Mouse (Mus musculus) hindbrain, postnatal 0 days (tissue): ENCODE measurements around the gene Sult2a7. TPM values are rescaled to one million over a fixed set of nuclear protein-coding genes. Genes with fewer than 3 reads are reported as not detected.

Experiments
- ATAC-seq: fragments of 200-750 bp; cut with Nextera tagmentation; 2 replicates; pipeline ENCODE4 v1.8.0; 2017; ENCODE audit warnings: mild to moderate bottlenecking, moderate TSS enrichment, moderate library complexity
- DNase-seq: peaks from one replicate; pipeline ENCODE4 v3.0.0-alpha.2; 2015; ENCODE audit warnings: low spot score
- H3K27ac ChIP-seq: fragments of 300-500 bp; sonication (generic); 2 replicates; pipeline ENCODE4 v1.5.1; 2014; ENCODE audit warnings: mild to moderate bottlenecking
- H3K27me3 ChIP-seq: fragments of 300-500 bp; sonication (generic); 2 replicates; pipeline ENCODE4 v1.6.1; 2014; ENCODE audit warnings: low read length, mixed read lengths; ENCODE audit not compliant: insufficient read depth
- H3K36me3 ChIP-seq: fragments of 300-500 bp; sonication (generic); 2 replicates; pipeline ENCODE4 v1.6.1; 2014; ENCODE audit warnings: low read length, mixed read lengths; ENCODE audit not compliant: insufficient read depth
- H3K4me1 ChIP-seq: fragments of 300-500 bp; sonication (generic); 2 replicates; pipeline ENCODE4 v1.6.1; 2014; ENCODE audit warnings: antibody characterized with exemption, low read length, mixed read lengths; ENCODE audit not compliant: insufficient read depth
- H3K4me2 ChIP-seq: fragments of 300-500 bp; sonication (generic); 2 replicates; pipeline ENCODE4 v1.6.1; 2014; ENCODE audit warnings: low read depth, mild to moderate bottlenecking, low read length, moderate library complexity, mixed read lengths
- H3K4me3 ChIP-seq: fragments of 300-500 bp; sonication (generic); 2 replicates; pipeline ENCODE4 v1.5.1; 2014; ENCODE audit warnings: low read length
- H3K9ac ChIP-seq: fragments of 300-500 bp; sonication (generic); replicated peaks from 2 replicates; pipeline ENCODE4 v1.6.1; 2014; ENCODE audit warnings: mild to moderate bottlenecking, low read length, moderate library complexity, mixed read lengths
- H3K9me3 ChIP-seq: fragments of 300-500 bp; sonication (generic); 2 replicates; pipeline ENCODE4 v1.6.1; 2016; ENCODE audit warnings: low read length, mixed read lengths
- CTCF ChIP-seq: IDR thresholded peaks from 2 replicates; pipeline ENCODE4 v1.5.1; 2016; ENCODE audit warnings: antibody characterized with exemption, control low read depth, low read depth
- WGBS: fragments of 180-500 bp; shearing (Covaris S2); extraction: QIAGEN DNeasy Blood & Tissue Kit; methylation state at CpG from one replicate; pipeline ENCODE4 v1.1.7; 2014; 5-methylcytosine and 5-hydroxymethylcytosine counted together
- polyA plus RNA-seq: library from polyadenylated mRNA; unstranded; fragments of >200 nt; fragmentation: Nextera tagmentation; extraction: Ambion mirVana; gene quantifications from 2 replicates; pipeline ENCODE4 v1.2.1, GENCODE M21; 2015
- total RNA-seq: library from RNA; depleted of rRNA; stranded (reverse); fragments of >200 nt; gene quantifications from 2 replicates; pipeline ENCODE4 v1.2.3, GENCODE M21; 2014; rRNA removed

The Sult2a7 gene
- not detected in 2 replicates for total RNA-seq
- not detected in 2 replicates for polyA plus RNA-seq

- no peak within 1 kb of the TSS for H3K27ac ChIP-seq
- H3K9ac ChIP-seq: no peak within 1 kb of the TSS
- no peaks in the 10 kb centered on the region for H3K4me1 ChIP-seq
- TF ChIP-seq CTCF: no peak
- peaks cover 10% of the 10 kb centered on the region; the same call in 1 of the 2 replicates for H3K9me3 ChIP-seq
- no peak within 1 kb of the TSS for H3K4me2 ChIP-seq
- H3K27me3 ChIP-seq: no peaks in the 10 kb centered on the region
- no peaks in the 10 kb centered on the region for H3K36me3 ChIP-seq
- DNase-seq (no peak), ATAC-seq (no peak)
- no peak within 1 kb of the TSS for H3K4me3 ChIP-seq
- 91% methylated on average over 4 of the region's 4 CpGs for WGBS
Observed at GRCm38 (mm10) chr7:14494130-14494529, at the start of gene Sult2a7. Gene Sult2a7 (minus strand): TSS chr7:14494230.

- Histone ChIP-seq H3K9me3 (peaks cover 18% of the 10 kb centered on the region; the same call in 1 of the 2 replicates), H3K4me1 (no peaks in the 10 kb centered on the region), H3K27ac (no peak overlapping the region), H3K27me3 (no peaks in the 10 kb centered on the region), H3K4me2 (no peak overlapping the region), H3K36me3 (no peaks in the 10 kb centered on the region), H3K4me3 (no peak overlapping the region), H3K9ac (no peak overlapping the region)
- whole genome bisulfite sequencing: 67% methylated on average over 1 of the region's 1 CpGs
- no peak for TF ChIP-seq CTCF
- DNase-seq (no peak), ATAC-seq (no peak)
Observed at GRCm38 (mm10) chr7:14525280-14525679, 31.2 kb upstream of the Sult2a7 start.

GRCm38 (mm10) chr7:14522636-14523035, 28.6 kb upstream of the Sult2a7 start:
- Histone ChIP-seq H3K27ac (no peak overlapping the region), H3K27me3 (no peaks in the 10 kb centered on the region), H3K4me1 (no peaks in the 10 kb centered on the region), H3K36me3 (no peaks in the 10 kb centered on the region), H3K9ac (no peak overlapping the region), H3K9me3 (peaks cover 19% of the 10 kb centered on the region), H3K4me2 (no peak overlapping the region), H3K4me3 (no peak overlapping the region)
- DNase-seq: no peak
- TF ChIP-seq CTCF: no peak
- no peak for ATAC-seq
- 90% methylated on average over 1 of the region's 1 CpGs for WGBS

GRCm38 (mm10) chr7:14518301-14518700, 24.3 kb upstream of the Sult2a7 start:
- WGBS: 67% methylated on average over 3 of the region's 3 CpGs
- no peak overlapping the region for H3K9ac ChIP-seq
- H3K27me3 ChIP-seq: no peaks in the 10 kb centered on the region
- no peak overlapping the region for H3K4me2 ChIP-seq
- H3K9me3 ChIP-seq: peaks cover 23% of the 10 kb centered on the region
- ATAC-seq (no peak), DNase-seq (no peak)
- no peak overlapping the region for H3K4me3 ChIP-seq
- TF ChIP-seq CTCF: no peak
- no peak overlapping the region for H3K27ac ChIP-seq
- no peaks in the 10 kb centered on the region for H3K4me1 ChIP-seq
- H3K36me3 ChIP-seq: no peaks in the 10 kb centered on the region

- H3K4me1 ChIP-seq: no peaks in the 10 kb centered on the region
- TF ChIP-seq CTCF: no peak
- no peak overlapping the region for H3K4me2 ChIP-seq
- ATAC-seq: no peak
- H3K9ac ChIP-seq: no peak overlapping the region
- 70% methylated on average over 3 of the region's 3 CpGs for WGBS
- H3K36me3 ChIP-seq: no peaks in the 10 kb centered on the region
- peaks cover 10% of the 10 kb centered on the region; the same call in 1 of the 2 replicates for H3K9me3 ChIP-seq
- no peak for DNase-seq
- H3K27ac ChIP-seq: no peak overlapping the region
- H3K27me3 ChIP-seq: no peaks in the 10 kb centered on the region
- no peak overlapping the region for H3K4me3 ChIP-seq
Observed at GRCm38 (mm10) chr7:14492886-14493285, 1.1 kb downstream of the Sult2a7 start.

DNA sequence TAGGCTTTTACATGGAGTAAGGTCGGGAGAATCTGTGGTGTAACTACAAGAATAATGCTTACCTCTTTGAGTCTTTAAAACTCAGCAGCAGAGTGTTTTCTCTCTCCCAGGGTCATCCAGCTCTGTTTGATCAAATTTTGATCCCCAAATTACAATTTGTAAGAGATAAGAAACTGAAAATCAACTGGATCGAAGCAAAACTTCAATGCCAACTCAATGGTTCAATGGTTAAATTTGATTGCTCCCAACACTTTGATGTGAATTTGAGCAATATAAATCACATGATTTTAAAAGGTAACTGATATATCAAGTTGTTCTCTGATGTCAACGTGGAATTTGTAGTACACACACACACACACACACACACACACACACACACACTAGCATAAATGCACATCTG, 47.5 kb downstream of the Sult2a7 start, which contains the start of gene Sult2a8:
Gene Sult2a8, minus strand, starts transcription at position 236 of the 400 bp plus-strand sequence.
- TF ChIP-seq CTCF: no peak
- Histone ChIP-seq H3K4me1 (no peaks in the 10 kb centered on the region), H3K9me3 (peaks cover 14% of the 10 kb centered on the region; the same call in 1 of the 2 replicates), H3K4me3 (no peak within 1 kb of the TSS), H3K27ac (no peak within 1 kb of the TSS), H3K27me3 (no peaks in the 10 kb centered on the region), H3K9ac (no peak within 1 kb of the TSS), H3K36me3 (no peaks in the 10 kb centered on the region), H3K4me2 (no peak within 1 kb of the TSS)
- DNase-seq (no peak), ATAC-seq (no peak)
- WGBS: 66% methylated on average over 3 of the region's 3 CpGs

DNA sequence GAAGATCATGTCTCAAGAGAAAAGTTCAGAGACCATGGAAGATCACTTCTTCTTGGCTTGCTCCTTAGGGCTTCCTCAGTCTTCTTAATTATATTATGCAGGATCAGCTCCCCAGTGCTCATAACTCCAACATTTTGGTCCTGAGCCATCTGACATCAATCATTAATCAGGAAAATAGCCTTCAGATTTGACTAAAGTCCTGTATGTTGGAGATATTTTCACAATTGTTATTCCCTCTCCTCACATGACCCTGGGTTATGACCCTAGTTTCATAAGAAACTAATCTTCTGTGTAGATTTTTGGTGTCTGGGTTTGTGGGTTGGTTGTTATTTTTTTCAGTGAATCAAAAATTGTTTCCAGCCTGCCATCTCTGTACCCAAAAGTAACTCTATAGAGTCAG, 54.4 kb downstream of the Sult2a7 start:
- Histone ChIP-seq H3K9ac (no peak overlapping the region), H3K4me3 (no peak overlapping the region), H3K9me3 (peaks cover 18% of the 10 kb centered on the region), H3K4me2 (no peak overlapping the region), H3K4me1 (no peaks in the 10 kb centered on the region), H3K27ac (no peak overlapping the region), H3K27me3 (no peaks in the 10 kb centered on the region), H3K36me3 (no peaks in the 10 kb centered on the region)
- no peak for TF ChIP-seq CTCF
- ATAC-seq (no peak), DNase-seq (no peak)
